Mouse (Mus musculus) v-Abl transformed pro-B cells (cell line): ENCODE measurements around the gene Ak2.

Source experiments
- in situ Hi-C, 2 experiments: fragments of 400-800 bp; cut with MboI; formaldehyde crosslinking; loops; one replicate each; pipeline ENCODE4 v1.15.1; 2025; ENCODE audit not compliant: unreplicated experiment in 2 of 2

Ak2 gene

GRCm38 (mm10) chr4:128991500-128992008, at the start of gene Ak2:
Gene Ak2, plus strand, starts transcription at chr4:128991958.
- in situ Hi-C loops, result no loop called here

DNA sequence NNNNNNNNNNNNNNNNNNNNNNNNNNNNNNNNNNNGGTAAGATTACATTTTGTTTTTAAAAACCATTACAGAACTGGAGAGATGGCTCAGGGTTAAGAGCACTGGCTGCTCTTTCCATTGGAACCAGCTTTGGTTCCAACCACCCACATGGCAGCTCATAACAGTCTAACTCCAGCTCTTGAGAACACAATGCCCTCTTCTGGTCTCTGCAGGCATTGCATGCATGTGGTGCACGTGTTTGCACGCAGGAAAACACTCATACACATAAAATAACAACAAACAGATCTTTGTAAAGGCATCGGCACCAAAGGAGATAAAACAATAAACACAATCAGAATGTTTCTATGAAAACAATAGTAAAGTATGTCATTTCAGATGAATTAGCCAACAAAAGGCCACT, 49.4 kb upstream of the Ak2 start:
- in situ Hi-C loops, result loop anchor here in 1 of 2 experiments (10.0 kb wide), 1 partner anchor 328 kb away; the partner anchor contains the start of genes Tlr12 and Zscan20

DNA sequence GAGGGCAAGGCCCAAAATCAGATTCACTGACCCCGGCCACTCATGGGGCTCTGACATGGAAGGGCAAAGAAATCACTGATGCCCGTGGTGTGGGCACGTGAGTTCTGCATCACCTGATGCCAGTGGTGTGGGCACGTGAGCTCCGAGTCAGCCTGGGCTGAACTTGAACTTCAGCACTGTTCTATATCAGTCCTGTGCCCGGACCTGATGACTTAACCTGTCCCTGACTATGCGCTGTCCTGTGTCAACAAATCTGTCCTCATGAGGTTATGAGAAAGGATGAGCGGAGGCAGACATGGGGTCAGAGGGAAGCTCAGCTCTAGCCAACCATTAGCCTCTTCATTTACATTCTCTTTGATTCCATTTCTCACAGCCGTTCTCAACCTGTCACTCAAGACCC, 45.0 kb upstream of the Ak2 start:
- in situ Hi-C loops, result loop anchor here in 1 of 2 experiments (10.0 kb wide), 1 partner anchor 332 kb away; the partner anchor contains the start of genes Tlr12 and Zscan20

DNA sequence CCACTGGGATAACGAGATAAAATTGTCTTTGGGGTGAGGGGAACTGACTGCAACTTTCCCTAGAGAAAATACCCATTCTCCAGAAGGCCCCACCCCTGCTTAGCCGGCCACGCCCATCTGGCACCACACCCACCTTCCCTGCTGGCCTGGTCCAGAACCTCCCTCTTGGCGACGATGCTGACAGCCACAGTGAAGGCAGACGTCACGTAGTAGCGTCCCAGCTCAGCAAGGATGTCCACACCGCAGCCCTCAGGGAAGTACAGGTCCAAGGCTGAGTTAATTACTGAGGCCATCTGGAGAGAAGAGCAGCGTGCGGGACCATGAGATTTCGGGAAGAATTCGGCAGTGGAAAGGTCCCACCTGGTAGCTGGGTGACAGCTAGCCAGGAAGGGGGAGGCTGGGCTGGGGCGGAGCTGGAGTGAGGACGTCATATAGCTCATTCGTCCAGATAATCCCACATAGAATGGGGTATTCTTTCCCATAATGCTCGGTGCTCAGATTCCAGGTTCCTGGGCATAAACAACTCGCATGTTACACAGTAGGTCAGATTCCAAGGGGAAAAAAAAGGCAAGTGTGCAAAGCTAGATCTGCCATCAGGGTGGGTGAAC, 44.3 kb upstream of the Ak2 start:
- in situ Hi-C loops, result loop anchor here in 1 of 2 experiments (10.0 kb wide), 1 partner anchor 333 kb away; the partner anchor contains the start of genes Tlr12 and Zscan20

DNA sequence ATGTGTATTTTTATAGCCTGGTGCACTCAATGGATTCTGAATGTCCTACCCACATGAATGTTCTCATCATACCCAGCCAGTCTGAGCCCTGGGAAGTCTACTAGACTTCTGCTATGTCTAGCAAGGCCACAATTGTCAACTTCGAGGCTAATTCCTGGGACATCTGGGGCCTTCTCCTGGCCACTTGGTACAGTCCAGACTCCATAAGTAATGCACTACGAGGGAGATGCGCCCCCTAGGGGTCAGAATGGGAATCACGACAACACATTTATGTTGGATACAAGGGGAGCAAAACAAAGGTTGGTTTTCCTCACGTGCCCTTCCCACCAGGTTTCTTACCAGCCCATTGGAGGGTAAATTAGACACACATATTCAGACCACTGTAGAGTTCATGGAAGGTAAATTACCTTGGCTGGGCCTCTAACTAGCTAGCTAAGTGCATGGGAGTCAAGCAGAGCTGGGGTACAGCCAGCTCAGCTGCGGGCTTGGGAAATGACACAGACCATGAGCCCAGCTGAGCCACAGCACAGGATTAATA, 43.6 kb upstream of the Ak2 start:
- in situ Hi-C loops, result loop anchor here in 1 of 2 experiments (10.0 kb wide), 1 partner anchor 333 kb away; the partner anchor contains the start of genes Tlr12 and Zscan20

GRCm38 (mm10) chr4:128949470-128950005, 42.2 kb upstream of the Ak2 start:
- in situ Hi-C loops, result loop anchor here (10.0 to 25.0 kb wide), 5 partner anchors 235 to 1585 kb away; partner anchors contain the start of genes Bsdc1 (in 1 of the 2), Tlr12 (in 1 of the 2) and Zscan20 (in 1 of the 2)

DNA sequence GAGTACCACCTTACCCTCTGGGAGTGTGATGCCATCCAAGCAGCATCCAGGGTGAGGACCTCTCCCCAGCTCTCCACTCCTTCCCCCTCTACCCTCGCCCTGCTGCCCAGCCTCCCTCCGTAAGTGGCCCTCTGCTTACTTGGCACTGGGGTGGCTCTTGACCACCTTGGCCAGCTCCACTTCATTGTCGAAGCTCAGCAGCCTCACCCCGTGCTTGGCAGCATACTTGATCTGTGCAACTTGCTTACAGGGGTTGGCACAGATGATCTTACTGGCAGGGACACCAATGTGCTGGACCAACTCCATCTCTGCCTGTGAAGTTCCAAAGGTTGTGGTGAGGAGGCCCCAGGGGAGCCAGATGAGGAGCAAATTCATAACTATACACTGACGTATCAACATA, 41.3 kb upstream of the Ak2 start:
- in situ Hi-C loops, result loop anchor here (10.0 to 25.0 kb wide), 4 partner anchors 236 to 1586 kb away; partner anchors contain the start of gene Bsdc1 (in 1 of the 2)

- in situ Hi-C loops, result loop anchor here (10.0 to 25.0 kb wide), 4 partner anchors 239 to 1589 kb away; partner anchors contain the start of gene Bsdc1 (in 1 of the 2)
These were observed 37.9 kb upstream of the Ak2 start for GRCm38 (mm10) chr4:128953851-128954250.

DNA sequence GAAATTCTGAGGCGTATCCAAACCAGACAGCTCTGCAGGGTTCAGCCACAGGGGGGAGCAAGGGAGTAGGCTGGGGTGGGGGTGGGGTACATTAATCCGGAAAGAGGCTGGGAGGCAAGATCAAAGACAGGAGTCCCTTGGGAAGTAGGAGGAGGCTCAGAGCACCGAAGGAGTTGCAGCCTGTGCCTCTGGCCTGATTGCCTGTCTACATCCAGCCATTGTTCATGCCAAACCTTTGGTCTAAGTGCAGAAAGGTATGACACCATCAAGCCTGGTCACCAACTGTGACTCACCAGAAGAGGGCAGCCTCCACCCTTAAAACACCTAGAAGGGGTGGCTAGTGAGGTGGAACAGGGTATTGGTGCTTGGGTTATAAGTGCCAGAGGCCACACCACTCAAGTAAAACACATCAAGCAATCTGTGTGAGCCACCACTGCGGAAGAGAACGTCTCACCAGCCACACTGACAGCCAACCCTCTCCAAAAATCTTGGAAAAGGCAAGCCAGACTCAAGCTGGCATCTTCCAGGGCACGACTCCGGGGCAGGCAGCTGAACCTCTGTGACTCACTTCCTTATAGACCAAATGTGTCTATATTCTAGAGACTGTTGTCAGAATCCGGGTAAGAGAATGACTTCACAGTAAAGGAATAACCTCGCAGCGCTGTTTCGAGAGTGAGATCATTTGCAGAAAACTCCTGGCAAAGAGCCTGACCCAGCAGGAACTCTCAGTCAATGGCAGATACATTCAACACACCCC, 34.4 kb upstream of the Ak2 start:
- in situ Hi-C loops, result loop anchor here (5.0 to 25.0 kb wide), 7 partner anchors 130 to 1593 kb away; partner anchors contain the start of gene Bsdc1 (in 1 of the 2)

DNA sequence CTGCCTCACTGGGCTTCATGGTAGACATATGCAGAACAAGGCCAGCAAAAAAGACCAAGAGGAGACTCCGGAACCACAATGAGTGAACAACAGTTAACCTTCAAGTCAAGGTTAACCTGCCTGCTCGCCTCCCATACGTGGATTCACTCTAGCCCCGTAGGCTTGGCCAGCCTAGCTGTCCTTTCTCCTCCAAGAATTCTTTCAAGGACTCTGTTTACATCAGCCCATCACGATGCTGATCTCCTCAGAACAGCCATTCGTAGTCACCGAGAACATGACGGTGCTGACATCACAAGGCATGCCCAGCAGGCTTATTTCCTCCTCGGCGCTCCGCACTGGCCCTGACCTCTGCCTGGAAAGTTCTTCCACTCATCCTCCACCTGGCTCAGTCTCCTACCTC, 33.6 kb upstream of the Ak2 start:
- in situ Hi-C loops, result loop anchor here (5.0 to 25.0 kb wide), 7 partner anchors 129 to 1593 kb away; partner anchors contain the start of gene Bsdc1 (in 1 of the 2)

DNA sequence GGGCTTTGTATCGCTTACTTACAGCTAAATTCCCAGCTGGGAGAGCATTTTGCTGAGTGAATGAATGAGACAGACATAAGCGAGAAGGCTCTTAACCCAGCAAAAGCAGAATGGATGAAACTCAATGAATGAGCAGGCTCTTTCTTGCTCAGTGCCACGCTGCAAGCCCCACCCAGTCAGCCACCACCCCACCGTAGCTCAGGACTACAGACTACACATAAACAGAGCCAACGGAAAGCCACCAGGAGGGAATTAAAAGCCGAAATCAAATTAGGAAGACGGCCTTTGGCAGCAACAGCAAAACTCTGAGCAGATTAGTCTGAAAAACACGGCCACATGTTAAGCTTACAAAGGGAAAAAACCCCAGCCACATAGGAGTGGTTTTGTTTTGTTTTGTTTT, 32.9 kb upstream of the Ak2 start:
- in situ Hi-C loops, result loop anchor here (5.0 to 25.0 kb wide), 7 partner anchors 128 to 1594 kb away; partner anchors contain the start of gene Bsdc1 (in 1 of the 2)

DNA sequence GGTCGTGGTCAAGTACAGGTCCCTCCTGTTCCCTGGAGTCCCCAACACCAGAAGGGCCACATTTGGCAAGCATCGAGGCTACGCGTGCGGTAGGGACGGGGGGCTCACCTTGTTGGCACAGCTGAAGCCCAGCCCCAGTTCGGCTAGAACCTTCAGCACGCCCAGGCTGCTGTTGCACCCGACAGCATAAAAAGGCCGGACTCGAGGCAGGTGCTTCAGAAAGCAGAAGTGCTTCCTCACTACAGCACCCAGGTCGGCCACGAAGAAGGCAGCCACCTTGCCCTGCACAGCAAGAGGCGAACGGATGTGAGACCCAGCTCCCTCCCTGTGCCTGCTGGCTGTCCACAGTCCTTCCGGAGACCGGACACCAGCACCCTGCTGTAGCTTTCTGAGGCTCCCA, 32.1 kb upstream of the Ak2 start:
- in situ Hi-C loops, result loop anchor here (5.0 to 25.0 kb wide), 7 partner anchors 128 to 1595 kb away; partner anchors contain the start of gene Bsdc1 (in 1 of the 2)

- in situ Hi-C loops, result loop anchor here in 1 of 2 experiments (25.0 kb wide), 1 partner anchor 501 kb away; the partner anchor contains the start of gene Bsdc1
These were observed 30.3 kb upstream of the Ak2 start for GRCm38 (mm10) chr4:128961301-128962028.

- in situ Hi-C loops, result loop anchor here in 1 of 2 experiments (25.0 kb wide), 1 partner anchor 500 kb away; the partner anchor contains the start of gene Bsdc1
These were observed 29.5 kb upstream of the Ak2 start, which contains the start of gene Azin2 for GRCm38 (mm10) chr4:128962029-128962925. Gene Azin2, minus strand, starts transcription at chr4:128962442.

- in situ Hi-C loops, result loop anchor here in 1 of 2 experiments (25.0 kb wide), 1 partner anchor 499 kb away; the partner anchor contains the start of gene Bsdc1
These were observed 28.9 kb upstream of the Ak2 start for GRCm38 (mm10) chr4:128962926-128963290.

GRCm38 (mm10) chr4:128966751-128967150, 25.0 kb upstream of the Ak2 start:
- in situ Hi-C loops, result loop anchor here in 1 of 2 experiments (25.0 kb wide), 1 partner anchor 496 kb away; the partner anchor contains the start of gene Bsdc1

DNA sequence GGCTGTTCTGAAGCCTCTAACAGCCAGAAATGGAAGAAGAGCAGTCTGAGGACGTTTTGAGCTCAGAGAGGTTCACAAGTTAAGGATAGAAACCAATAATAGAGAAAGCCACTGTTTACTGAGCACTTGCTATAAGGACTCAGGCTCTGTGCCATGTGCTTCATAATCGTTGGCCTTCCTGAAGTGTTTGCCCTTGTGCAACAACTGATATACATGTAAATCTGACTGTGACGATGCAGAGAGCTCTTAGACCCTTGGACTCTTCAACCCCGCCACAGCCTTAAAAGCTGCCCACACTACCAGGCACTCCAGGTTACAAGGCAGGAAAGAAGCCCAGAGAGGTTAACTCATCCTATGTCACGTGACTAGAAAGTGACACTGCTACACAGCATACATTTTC, 22.7 kb upstream of the Ak2 start:
- in situ Hi-C loops, result loop anchor here in 1 of 2 experiments (25.0 kb wide), 1 partner anchor 493 kb away; the partner anchor contains the start of gene Bsdc1
